Mouse (Mus musculus): ENCODE results near the gene Ccl22. TPM values are rescaled to one million over a fixed set of nuclear protein-coding genes. Genes with fewer than 3 reads are reported as not detected.
A peak's percentile ranks its signal among the peaks of the same experiment; 100 is the strongest.

The Ccl22 gene
- polyA plus RNA-seq, 1 experiment from 2014 or later = 0.14 TPM

GRCm38 (mm10) chr8:94771941-94772670 lies 26.7 kb downstream of the Ccl22 start, which contains the start of gene Cx3cl1:
Cx3cl1 (plus strand) TSS chr8:94772009.
- peak within 1 kb of the TSS; percentile 75 for H3K27ac ChIP-seq
- peak within 1 kb of the TSS; percentile 64 for H3K4me3 ChIP-seq
- H3K27me3 ChIP-seq (replicated peaks) = peaks cover 5% of the 10 kb centered on the region; the same call in 1 of the 2 replicates
- ATAC-seq (replicated peaks) = peak; percentile 88
- peak within 1 kb of the TSS; percentile 52 for H3K9ac ChIP-seq
- under 1% methylated on average over 38 of the region's 38 CpGs for WGBS
- peak within 1 kb of the TSS; percentile 82 for H3K4me2 ChIP-seq
- H3K36me3 ChIP-seq (replicated peaks) = no peaks in the 10 kb centered on the region
- H3K4me1 ChIP-seq = peaks cover 33% of the 10 kb centered on the region
- H3K9me3 ChIP-seq = no peaks in the 10 kb centered on the region

GRCm38 (mm10) chr8:94773048-94773447 lies 27.7 kb downstream of the Ccl22 start:
- Histone ChIP-seq H3K9me3 (no peaks in the 10 kb centered on the region), H3K27me3 (replicated peaks) (peaks cover 5% of the 10 kb centered on the region; the same call in 1 of the 2 replicates), H3K4me3 (peak overlapping the region; percentile 64), H3K36me3 (replicated peaks) (no peaks in the 10 kb centered on the region), H3K9ac (peak overlapping the region; percentile 52), H3K4me2 (peak overlapping the region; percentile 82), H3K27ac (0 out of 2 replicates have a peak overlapping the region, but pooled peaks have one; percentile 75), H3K4me1 (peaks cover 37% of the 10 kb centered on the region)
- 50% methylated on average over 6 of the region's 6 CpGs for WGBS
- ATAC-seq (replicated peaks) = no peak

DNA sequence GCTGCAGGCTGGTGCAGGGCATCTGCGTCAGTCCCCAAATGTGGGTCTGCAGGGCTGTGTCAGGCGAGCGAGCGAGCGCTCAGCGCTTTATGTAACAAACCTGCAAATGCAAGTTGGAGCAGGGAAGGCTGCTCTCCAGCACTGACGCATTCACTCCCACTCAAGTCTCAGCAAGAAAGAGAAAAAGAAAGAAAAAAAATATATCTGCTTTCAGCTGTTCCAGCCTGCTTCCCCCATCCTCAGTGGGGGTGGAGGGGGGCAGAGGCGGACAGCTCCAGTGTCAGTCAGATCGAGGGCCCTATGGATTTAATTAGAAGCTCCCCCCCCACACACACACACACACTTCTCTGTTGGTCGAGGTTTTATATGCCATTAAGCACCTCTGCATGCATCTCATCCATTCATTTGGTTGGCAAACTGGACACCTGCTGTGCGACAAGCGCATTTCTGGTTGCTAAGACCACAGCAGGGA lies 28.3 kb downstream of the Ccl22 start:
- Histone ChIP-seq H3K9me3 (no peaks in the 10 kb centered on the region), H3K4me1 (peaks cover 43% of the 10 kb centered on the region), H3K4me2 (peak overlapping the region; percentile 82), H3K9ac (peak overlapping the region; percentile 4; the same call in 1 of the 2 replicates), H3K36me3 (replicated peaks) (no peaks in the 10 kb centered on the region), H3K27ac (peak overlapping the region; percentile 16), H3K4me3 (peak overlapping the region; percentile 64), H3K27me3 (replicated peaks) (peaks cover 5% of the 10 kb centered on the region; the same call in 1 of the 2 replicates)
- 0 out of 2 replicates have a peak, but pooled peaks have one; percentile 22 for ATAC-seq (replicated peaks)
- 7% methylated on average over 12 of the region's 12 CpGs for WGBS

DNA sequence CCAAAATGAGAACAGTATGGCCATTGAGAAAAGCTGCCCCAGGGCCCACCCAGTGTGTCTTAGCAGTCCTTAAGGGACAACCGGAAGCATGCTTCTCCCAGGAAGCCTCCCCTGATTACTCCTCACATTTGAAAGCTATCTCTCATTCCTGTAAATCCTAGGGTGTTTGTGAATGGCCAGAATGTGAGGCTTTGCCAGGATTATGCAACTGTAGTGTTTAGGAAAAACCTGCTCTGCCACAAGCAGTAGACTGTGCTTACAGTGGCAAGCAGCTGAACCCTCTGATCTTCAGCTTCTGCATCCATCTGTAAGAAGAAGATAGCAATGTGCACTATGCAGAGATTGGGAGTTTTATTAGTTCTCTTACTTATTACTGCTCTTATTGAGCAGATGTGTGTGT lies 29.2 kb downstream of the Ccl22 start:
- WGBS = 74% methylated on average over 1 of the region's 1 CpGs
- H3K9me3 ChIP-seq = no peaks in the 10 kb centered on the region
- H3K27ac ChIP-seq = no peak overlapping the region
- H3K9ac ChIP-seq = no peak overlapping the region
- no peak for ATAC-seq (replicated peaks)
- peaks cover 46% of the 10 kb centered on the region for H3K4me1 ChIP-seq
- H3K4me2 ChIP-seq = no peak overlapping the region
- no peaks in the 10 kb centered on the region for H3K36me3 ChIP-seq (replicated peaks)
- H3K4me3 ChIP-seq = no peak overlapping the region
- H3K27me3 ChIP-seq (replicated peaks) = peaks cover 5% of the 10 kb centered on the region; the same call in 1 of the 2 replicates

DNA sequence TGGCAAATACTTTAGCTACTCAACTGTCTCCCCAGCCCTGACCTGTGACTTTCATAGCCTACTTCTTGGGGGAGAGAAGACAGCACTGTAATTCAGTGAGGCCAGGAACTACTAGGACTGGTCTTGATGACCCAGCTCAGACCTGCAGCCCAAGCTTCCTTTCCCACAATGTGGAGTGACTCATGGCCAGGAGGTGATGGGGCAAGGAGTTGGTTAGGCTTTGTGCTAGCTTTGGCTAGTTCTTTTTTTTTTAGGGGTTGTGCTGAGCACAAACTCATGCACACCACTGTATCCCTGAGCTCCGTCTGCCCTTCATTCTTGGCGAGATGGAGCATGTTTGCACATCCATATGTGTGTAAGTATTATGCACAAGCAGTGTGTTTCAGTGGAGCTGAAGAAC lies 31.0 kb downstream of the Ccl22 start:
- H3K4me3 ChIP-seq = no peak overlapping the region
- 91% methylated on average over 2 of the region's 2 CpGs for WGBS

DNA sequence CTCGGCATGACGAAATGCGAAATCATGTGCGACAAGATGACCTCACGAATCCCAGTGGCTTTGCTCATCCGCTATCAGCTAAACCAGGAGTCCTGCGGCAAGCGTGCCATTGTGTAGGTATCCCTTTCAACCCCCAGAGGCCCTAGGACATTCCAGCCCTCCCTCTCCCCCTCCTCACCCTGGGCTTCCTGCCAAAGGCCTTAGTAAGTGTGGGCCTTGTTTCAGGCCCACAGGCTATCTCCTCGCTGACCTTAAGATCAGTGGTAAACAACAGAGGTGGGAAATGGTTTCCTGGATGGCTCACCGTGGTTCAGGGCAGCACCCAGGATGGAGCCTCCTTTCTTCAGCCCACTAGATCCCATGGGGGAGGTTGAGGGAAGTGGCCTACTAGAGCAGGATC lies 32.6 kb downstream of the Ccl22 start:
- Histone ChIP-seq H3K27ac (no peak overlapping the region), H3K4me3 (no peak overlapping the region), H3K4me2 (no peak overlapping the region), H3K36me3 (replicated peaks) (no peaks in the 10 kb centered on the region), H3K4me1 (peaks cover 31% of the 10 kb centered on the region), H3K27me3 (replicated peaks) (no peaks in the 10 kb centered on the region), H3K9ac (no peak overlapping the region), H3K9me3 (no peaks in the 10 kb centered on the region)
- WGBS = 65% methylated on average over 10 of the region's 10 CpGs
- ATAC-seq (replicated peaks) = no peak

More for the DNA sequence above, 31.0 kb downstream of the Ccl22 start:
- Histone ChIP-seq H3K27me3 (replicated peaks) (no peaks in the 10 kb centered on the region), H3K27ac (no peak overlapping the region), H3K9me3 (no peaks in the 10 kb centered on the region), H3K4me1 (peaks cover 39% of the 10 kb centered on the region), H3K9ac (no peak overlapping the region), H3K4me2 (no peak overlapping the region), H3K36me3 (replicated peaks) (no peaks in the 10 kb centered on the region)
- ATAC-seq (replicated peaks) = no peak

GRCm38 (mm10) chr8:94778473-94778872 lies 33.1 kb downstream of the Ccl22 start:
- no peak overlapping the region for H3K27ac ChIP-seq

DNA sequence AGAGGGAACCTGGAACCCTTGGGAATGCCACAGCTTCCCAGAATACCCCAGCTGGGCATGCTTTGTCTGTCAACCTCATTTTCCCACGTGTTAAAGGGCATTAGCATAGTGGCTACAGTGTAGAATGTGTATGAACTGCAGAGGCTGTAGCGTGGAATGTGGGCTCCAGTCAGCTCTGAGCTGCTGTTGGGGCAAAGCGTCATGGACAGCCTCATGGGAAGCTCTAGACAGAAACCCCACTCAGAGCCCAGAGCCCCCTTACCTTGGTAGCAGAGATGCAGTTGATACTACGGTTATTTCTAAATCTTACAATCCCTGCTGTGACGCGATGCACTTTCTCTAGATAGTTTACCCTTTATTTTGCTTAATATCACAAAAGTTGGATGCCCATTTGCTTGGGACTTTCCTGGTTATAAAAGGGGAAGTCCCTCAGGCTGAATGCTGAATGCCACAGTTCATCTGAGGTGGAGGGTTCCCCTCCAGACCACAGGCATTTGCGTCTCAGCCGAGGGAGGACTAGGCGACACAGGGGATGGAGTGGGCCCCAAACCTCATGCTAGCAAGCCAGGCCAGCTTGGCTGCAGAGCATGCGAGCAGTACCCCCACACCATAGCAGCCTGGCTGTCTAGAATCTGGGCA lies 33.6 kb downstream of the Ccl22 start:
- H3K9me3 ChIP-seq = no peaks in the 10 kb centered on the region
- H3K27ac ChIP-seq = no peak overlapping the region
- no peak overlapping the region for H3K4me3 ChIP-seq
- ATAC-seq (replicated peaks) = no peak
- no peak overlapping the region for H3K4me2 ChIP-seq
- H3K27me3 ChIP-seq (replicated peaks) = no peaks in the 10 kb centered on the region
- no peak overlapping the region for H3K9ac ChIP-seq
- no peaks in the 10 kb centered on the region for H3K36me3 ChIP-seq (replicated peaks)
- 76% methylated on average over 10 of the region's 10 CpGs for WGBS
- H3K4me1 ChIP-seq = peaks cover 21% of the 10 kb centered on the region

More at GRCm38 (mm10) chr8:94778473-94778872, 33.1 kb downstream of the Ccl22 start:
- no peak for ATAC-seq (replicated peaks)
- Histone ChIP-seq H3K27me3 (replicated peaks) (no peaks in the 10 kb centered on the region), H3K36me3 (replicated peaks) (no peaks in the 10 kb centered on the region), H3K4me1 (peaks cover 27% of the 10 kb centered on the region), H3K9ac (no peak overlapping the region), H3K9me3 (no peaks in the 10 kb centered on the region), H3K4me2 (no peak overlapping the region), H3K4me3 (no peak overlapping the region)
- 69% methylated on average over 5 of the region's 5 CpGs for WGBS

- Histone ChIP-seq H3K9ac (no peak overlapping the region), H3K36me3 (replicated peaks) (no peaks in the 10 kb centered on the region), H3K4me3 (no peak overlapping the region), H3K27me3 (replicated peaks) (no peaks in the 10 kb centered on the region), H3K27ac (no peak overlapping the region), H3K9me3 (no peaks in the 10 kb centered on the region), H3K4me2 (no peak overlapping the region), H3K4me1 (peaks cover 18% of the 10 kb centered on the region)
- no peak for ATAC-seq (replicated peaks)
- WGBS = 95% methylated on average over 16 of the region's 16 CpGs
Measured at GRCm38 (mm10) chr8:94779534-94780294, 34.3 kb downstream of the Ccl22 start.

GRCm38 (mm10) chr8:94780491-94781154 lies 35.2 kb downstream of the Ccl22 start:
- 84% methylated on average over 21 of the region's 21 CpGs for WGBS

DNA sequence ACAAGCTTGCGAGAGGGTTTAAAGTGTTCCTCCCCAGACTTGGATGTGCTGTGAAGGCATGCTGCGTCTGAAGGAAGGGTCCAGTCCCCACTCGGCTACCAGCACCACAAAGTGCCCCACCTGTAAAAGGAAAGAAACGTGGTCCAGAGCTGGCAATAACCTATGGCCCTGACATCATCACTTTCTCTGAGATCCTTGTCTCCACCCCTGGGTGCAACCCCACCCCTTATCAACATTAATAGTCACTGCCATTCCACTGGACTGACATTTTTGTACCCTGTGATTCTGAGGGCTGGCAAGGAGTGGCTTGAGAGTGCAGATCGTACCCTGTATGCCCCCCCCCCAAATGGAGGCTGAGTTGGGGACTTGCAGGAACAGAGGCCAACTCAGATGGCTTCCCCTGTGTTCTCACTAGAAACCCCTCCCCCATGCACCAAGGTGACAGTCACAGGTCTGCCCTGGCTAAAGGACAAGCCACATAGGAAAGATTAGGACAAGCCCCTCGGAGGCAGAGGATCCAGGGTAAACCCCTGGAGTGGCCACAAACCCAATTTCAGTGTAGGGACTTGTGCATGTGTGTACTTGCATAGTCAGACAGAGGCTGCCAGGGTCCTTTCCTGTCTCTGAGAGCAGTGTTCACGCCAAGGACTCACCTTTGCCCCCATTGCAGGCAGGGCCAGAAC lies 35.9 kb downstream of the Ccl22 start:
- Histone ChIP-seq H3K27ac (no peak overlapping the region), H3K4me1 (peaks cover 18% of the 10 kb centered on the region), H3K9me3 (no peaks in the 10 kb centered on the region), H3K4me3 (no peak overlapping the region), H3K4me2 (no peak overlapping the region), H3K27me3 (replicated peaks) (no peaks in the 10 kb centered on the region), H3K36me3 (replicated peaks) (no peaks in the 10 kb centered on the region), H3K9ac (no peak overlapping the region)
- 58% methylated on average over 7 of the region's 7 CpGs for WGBS
- ATAC-seq (replicated peaks) = no peak

More at GRCm38 (mm10) chr8:94780491-94781154, 35.2 kb downstream of the Ccl22 start:
- Histone ChIP-seq H3K27me3 (replicated peaks) (no peaks in the 10 kb centered on the region), H3K9me3 (no peaks in the 10 kb centered on the region), H3K4me1 (peaks cover 18% of the 10 kb centered on the region), H3K4me2 (no peak overlapping the region), H3K9ac (no peak overlapping the region), H3K27ac (no peak overlapping the region), H3K4me3 (no peak overlapping the region), H3K36me3 (replicated peaks) (no peaks in the 10 kb centered on the region)
- ATAC-seq (replicated peaks) = no peak
